Mouse (Mus musculus) lung, adult 2 months (tissue): ENCODE measurements at regions not wholly inside any gene's neighbourhood (a gene's known extent, or its start where the extent isn't known, plus 50 kb on each side); places are given as distances from the start of the nearest gene placed in this dataset.

Source experiments
- DNase-seq: peaks from one replicate; pipeline ENCODE4 v3.0.0; 2022
- H3K4me1 ChIP-seq: fragments of 200-500 bp; 2 replicates; pipeline ENCODE4 v1.6.1; 2011; ENCODE audit warnings: low read length; ENCODE audit not compliant: control insufficient read depth, insufficient read depth
- H3K4me3 ChIP-seq: fragments of 200-500 bp; replicated peaks from 2 replicates; pipeline ENCODE3; 2011; ENCODE audit warnings: low read depth, mild to moderate bottlenecking, control low read depth, low read length; ENCODE audit errors: extremely low read depth
- CTCF ChIP-seq: fragments of 200-500 bp; IDR thresholded peaks from 2 replicates; pipeline ENCODE4 v1.5.1; 2011; ENCODE audit warnings: mild to moderate bottlenecking, low read length, control low read depth; ENCODE audit not compliant: insufficient read depth
- POLR2A ChIP-seq: fragments of 200-500 bp; IDR thresholded peaks from 2 replicates; pipeline ENCODE4 v1.6.1; 2011; ENCODE audit warnings: low read depth, mild to moderate bottlenecking, control low read depth, low read length, borderline replicate concordance; ENCODE audit errors: extremely low read depth
- WGBS: fragments of 180-500 bp; shearing (Covaris S2); methylation state at CpG from one replicate; pipeline ENCODE4 v1.1.7; 2018; 5-methylcytosine and 5-hydroxymethylcytosine counted together

DNA sequence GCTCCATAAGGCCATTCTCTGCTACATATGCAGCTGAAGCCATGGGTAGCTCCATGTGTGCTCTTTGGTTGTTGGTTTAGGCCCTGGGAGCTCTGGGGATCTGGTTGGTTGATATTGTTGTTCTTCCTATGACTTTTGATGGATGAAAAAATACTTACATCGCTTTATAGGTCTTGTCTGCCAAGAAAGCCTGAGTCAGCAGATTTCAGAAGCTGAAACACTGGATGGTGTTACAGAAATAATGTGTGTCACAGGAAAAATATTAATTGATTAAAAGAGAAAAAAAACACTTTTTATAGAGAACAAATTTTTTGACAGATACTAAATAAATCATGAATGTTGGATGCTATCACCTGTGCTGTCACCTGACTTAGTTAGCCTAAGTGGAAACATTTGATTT lies 52.4 kb upstream of the Plxna2 start:
- DNase-seq = no peak
- 77% methylated on average over 1 of the region's 1 CpGs for WGBS
- no peak for TF ChIP-seq CTCF
- TF ChIP-seq POLR2A = no peak
- H3K4me1 ChIP-seq = no peaks in the 10 kb centered on the region
- no peak overlapping the region for H3K4me3 ChIP-seq

DNA sequence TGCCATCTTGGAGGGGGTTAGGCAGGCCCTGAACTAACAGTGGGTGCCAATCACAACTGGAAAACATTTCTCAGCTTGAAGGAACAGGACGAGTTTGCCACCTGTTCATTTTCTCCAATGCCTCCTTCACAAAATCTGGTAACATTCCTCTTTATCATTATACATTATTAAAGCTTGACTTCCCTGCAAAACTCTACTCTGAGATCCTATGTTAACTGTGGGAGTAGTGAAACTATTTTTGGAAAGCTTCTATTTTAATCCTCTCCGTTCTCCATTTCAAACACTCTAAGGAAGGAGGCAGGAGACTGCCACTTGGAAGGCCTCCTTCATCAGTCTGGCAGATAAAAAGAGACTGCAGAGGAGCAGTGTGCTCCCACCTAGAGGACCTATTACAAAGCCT lies 54.1 kb upstream of the Plxna2 start:
- no peaks in the 10 kb centered on the region for H3K4me1 ChIP-seq
- no peak overlapping the region for H3K4me3 ChIP-seq
- 34% methylated on average over 2 of the region's 2 CpGs for WGBS
- DNase-seq = no peak
- TF ChIP-seq POLR2A (no peak), CTCF (no peak)

DNA sequence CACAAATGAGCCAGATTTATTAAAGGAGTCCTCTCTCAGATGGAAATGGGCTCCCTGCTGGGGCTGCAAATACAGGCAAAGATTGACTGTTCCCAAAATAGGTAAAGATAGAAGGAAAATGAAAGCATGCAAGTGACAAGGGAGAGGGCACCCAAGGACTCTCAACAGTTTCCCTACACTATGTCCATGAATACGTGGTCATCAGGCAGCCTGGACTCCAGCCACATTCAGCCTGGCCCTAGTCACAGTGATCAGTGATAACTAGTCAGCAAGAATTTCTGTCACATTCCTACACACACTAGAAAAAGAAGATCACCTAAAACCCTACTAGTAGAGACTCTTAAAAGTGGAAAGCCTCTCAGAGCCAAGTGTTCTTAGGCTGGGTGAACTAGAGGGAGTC lies 56.9 kb upstream of the Plxna2 start:
- H3K4me3 ChIP-seq = no peak overlapping the region
- DNase-seq = no peak
- no peaks in the 10 kb centered on the region for H3K4me1 ChIP-seq
- TF ChIP-seq CTCF (no peak), POLR2A (no peak)
- WGBS = 40% methylated on average over 1 of the region's 1 CpGs

DNA sequence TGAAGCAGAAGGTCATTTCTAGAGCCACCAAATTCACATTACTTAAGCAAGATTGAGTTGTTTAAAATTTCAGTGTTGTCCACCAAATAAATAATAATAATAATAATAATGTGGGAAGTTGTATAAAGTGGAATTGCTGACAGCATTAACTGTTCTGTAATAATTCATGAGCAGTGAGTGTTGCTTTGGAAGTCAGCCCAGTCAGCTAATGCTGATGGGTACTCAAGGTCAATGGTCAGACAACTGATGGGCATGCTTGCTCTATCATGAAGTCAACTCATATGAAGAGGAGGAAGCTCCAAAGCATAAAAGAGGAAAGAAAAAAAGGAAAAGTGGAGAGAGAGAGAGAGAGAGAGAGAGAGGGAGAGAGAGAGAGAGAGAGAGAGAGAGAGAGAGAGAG lies 69.4 kb upstream of the Plxna2 start:
- H3K4me1 ChIP-seq = no peaks in the 10 kb centered on the region
- no peak for DNase-seq
- TF ChIP-seq POLR2A (no peak), CTCF (no peak)
- H3K4me3 ChIP-seq = no peak overlapping the region

DNA sequence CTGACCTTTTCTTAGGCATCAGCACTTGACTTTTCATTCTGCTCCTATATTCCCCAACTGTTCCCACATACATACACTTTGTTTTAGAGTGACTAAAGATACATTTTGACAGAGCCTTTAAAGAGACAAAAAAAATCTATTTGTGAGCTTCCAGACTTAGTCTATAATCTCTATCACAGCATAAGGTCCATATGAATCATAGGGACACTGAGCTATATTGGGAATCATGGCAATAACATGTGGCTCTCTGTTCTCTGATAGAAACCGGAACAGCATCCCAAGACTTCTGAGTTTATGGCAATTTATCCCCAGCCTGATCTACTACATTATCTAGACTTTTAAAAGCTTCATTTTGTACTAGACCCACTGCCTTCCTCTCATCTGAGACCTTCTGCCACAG lies 69.8 kb upstream of the Plxna2 start:
- TF ChIP-seq POLR2A = no peak
- TF ChIP-seq CTCF = no peak
- DNase-seq = no peak
- H3K4me1 ChIP-seq = no peaks in the 10 kb centered on the region
- no peak overlapping the region for H3K4me3 ChIP-seq
- WGBS = 92% methylated on average over 1 of the region's 1 CpGs

DNA sequence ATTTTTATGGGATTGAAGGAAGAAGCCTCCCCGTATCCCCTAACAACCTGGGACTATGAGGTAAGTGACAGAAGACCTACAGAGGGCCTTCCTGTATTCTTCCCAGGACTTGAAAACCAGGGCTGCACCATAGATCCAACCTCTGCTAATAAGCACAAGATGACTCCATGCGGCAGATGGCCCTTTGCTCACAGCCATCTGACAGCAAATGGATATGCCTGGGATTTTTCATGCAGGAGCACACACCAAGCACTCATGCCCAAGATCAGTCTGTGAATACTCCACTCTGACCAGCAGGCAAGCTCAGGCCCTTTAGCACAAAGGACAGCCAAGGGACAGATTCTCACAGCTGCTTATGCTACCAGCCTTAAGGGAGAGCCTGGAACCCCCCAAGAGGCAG lies 77.1 kb upstream of the Plxna2 start:
- TF ChIP-seq POLR2A = no peak
- no peak for TF ChIP-seq CTCF
- DNase-seq = no peak
- no peaks in the 10 kb centered on the region for H3K4me1 ChIP-seq
- no peak overlapping the region for H3K4me3 ChIP-seq
- 97% methylated on average over 2 of the region's 2 CpGs for WGBS

DNA sequence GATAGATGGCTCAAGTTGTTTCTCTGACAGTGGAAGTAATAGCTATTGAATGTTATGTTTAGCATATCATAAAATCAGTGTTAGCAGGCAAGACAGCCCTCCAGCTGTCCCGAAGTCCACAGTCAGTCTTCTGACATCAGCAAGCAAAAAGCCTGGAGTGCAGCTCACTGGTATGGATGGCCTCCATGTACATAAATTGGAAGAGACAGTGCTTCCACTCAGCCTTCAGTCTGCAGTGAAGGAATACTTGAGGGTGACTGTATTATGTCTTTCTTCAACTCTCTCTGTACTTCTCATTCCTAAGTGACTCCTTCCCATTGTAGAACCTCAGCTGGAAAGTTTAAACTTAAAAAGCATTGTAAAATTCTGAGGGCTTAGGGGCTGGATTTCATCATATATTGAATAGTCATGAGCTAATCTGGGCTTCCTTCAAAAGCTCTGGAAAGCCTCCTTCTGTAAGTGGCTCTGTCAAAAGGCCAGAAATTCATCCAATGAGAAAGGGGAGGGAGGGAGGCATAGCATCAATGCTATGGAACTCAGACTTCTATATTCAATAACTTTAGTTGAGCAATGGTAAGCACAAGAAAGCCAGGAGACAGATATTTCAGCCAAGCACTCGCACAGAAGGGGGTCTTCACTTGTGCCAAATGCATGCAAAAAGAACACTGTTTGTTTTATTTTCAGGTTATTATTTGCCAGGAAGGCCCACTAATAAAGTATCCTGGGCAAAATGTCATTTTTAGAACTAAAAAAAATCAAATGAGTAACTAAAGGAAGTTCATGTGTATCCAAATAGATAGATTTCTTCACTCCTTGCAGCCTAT lies 90.5 kb upstream of the Plxna2 start:
- H3K4me1 ChIP-seq = no peaks in the 10 kb centered on the region
- H3K4me3 ChIP-seq = no peak overlapping the region
- TF ChIP-seq CTCF (no peak), POLR2A (no peak)
- DNase-seq = no peak
- WGBS = 58% methylated on average over 2 of the region's 2 CpGs

DNA sequence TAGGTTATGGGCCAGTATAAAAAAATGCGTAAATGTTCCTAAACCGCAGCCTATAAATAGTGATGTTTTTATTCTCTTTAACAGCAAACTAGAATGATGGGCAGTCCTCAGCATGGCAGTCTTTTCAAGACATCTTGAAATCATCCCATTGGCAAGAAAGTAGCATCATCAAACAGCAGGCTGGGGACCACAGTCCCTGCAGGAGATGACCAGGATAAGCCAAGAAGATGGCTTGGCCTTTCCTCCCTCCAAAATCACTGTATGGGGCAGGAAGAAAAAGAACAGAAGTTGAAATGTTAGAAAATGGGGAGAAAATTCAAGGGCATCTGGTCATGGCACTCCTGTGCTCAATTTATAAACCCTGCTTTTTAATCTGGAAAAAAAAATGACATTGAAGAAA lies 93.0 kb upstream of the Plxna2 start:
- no peak for TF ChIP-seq POLR2A
- TF ChIP-seq CTCF = no peak
- Histone ChIP-seq H3K4me3 (no peak overlapping the region), H3K4me1 (no peaks in the 10 kb centered on the region)
- 96% methylated on average over 2 of the region's 2 CpGs for WGBS
- no peak for DNase-seq

DNA sequence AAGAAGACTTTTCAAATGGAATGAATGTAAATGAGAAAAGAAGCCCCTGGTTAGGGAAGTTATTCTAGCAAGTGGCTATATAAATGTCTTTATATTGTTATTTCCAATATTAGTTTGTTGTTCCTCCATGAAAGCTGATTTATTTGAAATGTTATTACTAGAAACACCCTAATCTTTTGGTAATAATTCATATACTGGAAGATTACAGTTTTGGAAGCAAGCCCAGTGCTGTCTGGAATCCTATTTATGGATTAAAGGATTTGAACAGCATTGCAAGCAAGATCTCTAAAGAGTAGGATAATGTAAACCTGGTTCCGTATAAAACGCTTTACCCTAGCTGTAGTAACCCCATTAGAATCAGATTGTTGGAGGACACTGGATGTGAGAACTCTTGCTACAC lies 96.8 kb upstream of the Plxna2 start:
- WGBS = 74% methylated on average over 2 of the region's 2 CpGs

DNA sequence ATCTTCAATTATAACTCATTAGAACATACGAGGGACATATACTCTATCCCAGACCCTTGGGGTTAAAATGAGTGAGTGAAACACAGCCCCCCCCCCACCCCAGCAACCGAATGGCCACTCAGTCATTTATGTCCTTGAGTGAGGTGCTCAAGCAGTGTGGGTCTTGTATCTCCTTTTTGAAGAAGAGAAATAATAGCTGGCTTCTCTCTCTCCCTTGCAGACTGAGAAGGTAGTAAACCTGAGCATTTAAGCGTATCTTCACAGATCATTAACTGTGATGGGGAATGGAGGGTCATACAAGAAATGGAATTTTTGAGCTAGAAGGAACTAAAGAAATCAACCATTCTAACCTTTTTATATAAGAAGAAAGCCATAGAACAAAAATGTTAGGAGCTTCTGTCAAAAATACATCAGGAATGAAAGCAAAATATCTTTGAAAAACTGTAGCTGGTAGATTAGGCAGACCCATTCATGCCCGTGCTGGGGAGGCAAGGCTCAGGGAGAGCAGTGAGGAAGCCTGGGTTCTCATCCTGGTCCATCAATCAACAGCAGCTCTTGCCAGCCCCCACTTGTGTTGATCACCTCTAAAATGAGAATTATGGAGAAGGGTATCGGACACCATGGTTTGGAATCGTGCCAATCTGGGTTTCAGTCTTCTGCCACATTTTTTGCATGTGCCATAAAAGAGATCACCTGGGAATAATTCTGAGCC lies 98.4 kb upstream of the Plxna2 start:
- TF ChIP-seq CTCF = no peak
- no peak for TF ChIP-seq POLR2A
- H3K4me3 ChIP-seq = no peak overlapping the region
- no peaks in the 10 kb centered on the region for H3K4me1 ChIP-seq
- DNase-seq = no peak
- WGBS = 75% methylated on average over 6 of the region's 6 CpGs

More for the DNA sequence above, 96.8 kb upstream of the Plxna2 start:
- H3K4me1 ChIP-seq = no peaks in the 10 kb centered on the region
- TF ChIP-seq CTCF (no peak), POLR2A (no peak)
- no peak for DNase-seq
- H3K4me3 ChIP-seq = no peak overlapping the region
